Mouse (Mus musculus): ENCODE measurements around the gene Erbb3.
"Not testable (repeated sequence)": the region's sequence is repeated elsewhere in the genome, so short reads cannot be mapped to it uniquely, and the experiment has no call there.

Erbb3 gene

GRCm38 (mm10) chr10:128563544-128563943 is 25.9 kb downstream of the Erbb3 start:
- DNase-seq (ENCODE audit: extremely low read depth, low read depth, low spot score), result no peak

- DNase-seq (ENCODE audit: extremely low read depth, low read depth, low spot score), result no peak
These were observed 32.5 kb downstream of the Erbb3 start for GRCm38 (mm10) chr10:128556963-128557362.

- no peak for DNase-seq (ENCODE audit: extremely low read depth, low read depth, low spot score)
These were observed 33.2 kb downstream of the Erbb3 start for GRCm38 (mm10) chr10:128556286-128556685.

DNA sequence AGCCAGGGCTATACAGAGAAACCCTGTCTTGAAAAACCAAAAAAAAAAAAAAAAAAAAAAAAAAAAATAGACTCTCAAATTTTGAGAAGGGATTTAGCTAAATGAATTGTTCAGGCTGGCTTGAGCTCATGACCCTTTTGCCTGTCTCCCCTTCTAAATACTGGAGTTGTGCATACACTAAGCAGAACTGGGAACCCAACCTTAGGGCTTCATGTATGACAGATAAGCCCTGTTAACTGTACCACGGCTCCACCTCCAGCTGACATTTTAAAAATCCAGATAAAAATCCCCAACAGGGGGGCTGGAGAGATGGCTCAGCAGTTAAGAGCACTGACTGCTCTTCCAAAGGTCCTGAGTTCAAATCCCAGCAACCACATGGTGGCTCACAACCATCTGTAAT is 33.9 kb downstream of the Erbb3 start:
- DNase-seq (ENCODE audit: extremely low read depth, low read depth, low spot score), result not testable (repeated sequence)

DNA sequence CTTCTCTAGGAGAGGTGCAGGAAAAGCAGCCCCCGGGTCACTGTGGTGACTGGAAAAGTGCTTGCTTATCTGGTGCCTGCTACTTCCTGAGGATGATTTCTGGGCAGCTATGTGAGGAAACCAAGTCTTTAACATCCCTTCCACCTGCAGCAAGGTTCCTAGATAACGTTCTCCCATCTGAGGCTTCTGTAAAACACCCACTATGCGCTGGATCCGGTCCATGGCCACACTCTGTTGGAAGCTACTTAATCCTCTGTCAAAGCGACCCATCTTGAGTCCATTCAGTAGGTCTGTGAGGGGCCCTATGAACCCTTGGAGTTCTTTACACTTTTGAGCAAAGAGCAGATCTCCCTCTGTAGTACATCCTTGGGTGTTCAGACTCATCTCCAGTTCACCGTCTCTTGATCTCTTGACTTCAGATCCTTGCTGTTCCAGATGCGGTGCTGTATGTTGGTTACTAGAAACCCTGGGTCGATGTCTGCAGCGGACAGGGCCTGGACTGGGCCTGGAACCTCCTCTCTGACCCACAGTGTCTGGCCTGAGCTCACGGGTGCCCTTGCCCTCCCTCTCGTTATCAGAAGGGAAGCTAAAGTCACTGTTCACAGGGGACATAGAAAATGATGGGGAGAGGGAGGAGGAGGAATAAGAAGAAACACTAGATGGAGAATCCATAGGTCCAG is 39.2 kb downstream of the Erbb3 start:
- not testable (repeated sequence) for DNase-seq (ENCODE audit: extremely low read depth, low read depth, low spot score)

DNA sequence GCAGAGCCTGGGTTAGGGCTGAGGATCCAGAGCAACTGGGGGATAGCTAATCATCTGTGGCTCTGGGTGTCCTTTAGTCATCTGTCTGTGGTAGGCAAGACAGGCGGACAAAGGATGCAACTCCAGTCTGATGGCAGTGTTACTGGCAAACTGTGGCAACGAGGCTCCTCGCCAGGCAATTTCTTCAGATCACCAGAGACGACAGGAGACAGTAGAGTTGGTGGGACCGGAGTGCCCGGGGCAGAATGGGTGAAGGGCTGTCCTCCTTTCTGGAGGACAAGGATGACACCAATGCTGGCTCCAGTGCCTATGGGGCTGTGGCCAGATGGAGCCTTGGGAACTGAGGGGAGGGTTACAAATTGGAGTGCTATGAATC is 39.8 kb downstream of the Erbb3 start:
- DNase-seq (ENCODE audit: extremely low read depth, low read depth, low spot score), result not testable (repeated sequence)

GRCm38 (mm10) chr10:128548947-128549681 is 40.3 kb downstream of the Erbb3 start, which contains the start of gene Rpl41:
Gene Rpl41 (minus strand): TSS chr10:128549305.
- peak; percentile 91 for DNase-seq (ENCODE audit: extremely low read depth, low read depth, low spot score)

DNA sequence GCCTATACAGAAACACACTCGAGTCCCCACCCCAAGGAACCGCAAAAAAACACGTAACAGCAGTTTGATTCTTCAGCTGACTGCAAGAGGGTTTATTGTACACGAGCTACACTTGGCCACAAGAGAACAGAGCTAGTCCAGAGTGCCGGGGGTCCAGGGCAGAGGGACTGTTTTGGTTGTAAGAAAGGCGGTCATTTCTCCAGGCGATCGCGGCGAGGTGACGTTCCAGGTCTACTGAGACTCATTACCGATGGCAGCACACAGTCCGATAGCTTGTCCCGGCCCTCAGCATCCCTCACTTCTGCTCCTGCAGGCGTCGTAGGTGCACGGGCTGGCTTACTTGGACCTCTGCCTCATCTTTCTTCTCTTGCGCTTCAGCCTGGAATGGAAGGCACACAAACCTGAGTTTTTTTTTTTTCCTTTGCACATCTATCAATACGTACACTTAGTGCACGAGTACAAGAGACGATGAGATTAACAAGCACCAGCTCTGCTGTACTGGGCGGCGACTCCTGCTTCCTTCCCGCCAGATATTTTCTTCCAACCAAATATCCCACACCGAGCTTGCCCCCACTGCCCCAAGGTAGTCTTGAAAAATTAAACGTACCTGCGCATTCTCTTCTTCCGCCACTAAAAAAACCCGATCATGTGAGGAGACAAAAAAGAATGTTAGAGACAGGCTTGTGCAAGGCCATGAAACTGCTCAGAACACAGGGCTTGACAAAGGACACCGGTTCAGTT is 41.2 kb downstream of the Erbb3 start:
- not testable (repeated sequence) for DNase-seq (ENCODE audit: extremely low read depth, low read depth, low spot score)

GRCm38 (mm10) chr10:128547361-128548032 is 42.0 kb downstream of the Erbb3 start, which contains the start of gene Zc3h10:
Gene Zc3h10 (minus strand): TSS chr10:128547774.
- peak; percentile 95 for DNase-seq (ENCODE audit: extremely low read depth, low read depth, low spot score)

GRCm38 (mm10) chr10:128546787-128547186 is 42.7 kb downstream of the Erbb3 start:
- no peak for DNase-seq (ENCODE audit: extremely low read depth, low read depth, low spot score)

DNA sequence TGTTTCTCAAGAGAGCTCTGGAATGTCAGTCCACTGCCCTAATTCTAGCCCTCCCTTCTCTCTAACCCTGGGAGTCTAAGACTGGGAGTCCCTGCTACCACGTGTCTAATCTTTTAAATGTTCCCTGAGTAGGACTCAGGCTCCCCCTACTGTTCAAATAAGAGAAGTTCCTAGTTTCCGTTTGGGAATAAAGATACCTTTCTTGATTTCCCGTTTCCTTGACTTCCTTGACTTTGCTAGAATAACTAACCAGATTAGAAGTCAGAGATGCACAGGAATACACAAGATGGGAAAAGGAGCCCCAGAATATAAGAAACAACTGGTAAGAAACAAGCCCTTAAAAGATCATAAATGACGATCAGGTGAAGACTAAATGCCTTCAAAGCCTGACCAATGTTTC is 43.1 kb downstream of the Erbb3 start:
- no peak for DNase-seq (ENCODE audit: extremely low read depth, low read depth, low spot score)

- no peak for DNase-seq (ENCODE audit: extremely low read depth, low read depth, low spot score)
These were observed 43.9 kb downstream of the Erbb3 start for GRCm38 (mm10) chr10:128545570-128545898.

DNA sequence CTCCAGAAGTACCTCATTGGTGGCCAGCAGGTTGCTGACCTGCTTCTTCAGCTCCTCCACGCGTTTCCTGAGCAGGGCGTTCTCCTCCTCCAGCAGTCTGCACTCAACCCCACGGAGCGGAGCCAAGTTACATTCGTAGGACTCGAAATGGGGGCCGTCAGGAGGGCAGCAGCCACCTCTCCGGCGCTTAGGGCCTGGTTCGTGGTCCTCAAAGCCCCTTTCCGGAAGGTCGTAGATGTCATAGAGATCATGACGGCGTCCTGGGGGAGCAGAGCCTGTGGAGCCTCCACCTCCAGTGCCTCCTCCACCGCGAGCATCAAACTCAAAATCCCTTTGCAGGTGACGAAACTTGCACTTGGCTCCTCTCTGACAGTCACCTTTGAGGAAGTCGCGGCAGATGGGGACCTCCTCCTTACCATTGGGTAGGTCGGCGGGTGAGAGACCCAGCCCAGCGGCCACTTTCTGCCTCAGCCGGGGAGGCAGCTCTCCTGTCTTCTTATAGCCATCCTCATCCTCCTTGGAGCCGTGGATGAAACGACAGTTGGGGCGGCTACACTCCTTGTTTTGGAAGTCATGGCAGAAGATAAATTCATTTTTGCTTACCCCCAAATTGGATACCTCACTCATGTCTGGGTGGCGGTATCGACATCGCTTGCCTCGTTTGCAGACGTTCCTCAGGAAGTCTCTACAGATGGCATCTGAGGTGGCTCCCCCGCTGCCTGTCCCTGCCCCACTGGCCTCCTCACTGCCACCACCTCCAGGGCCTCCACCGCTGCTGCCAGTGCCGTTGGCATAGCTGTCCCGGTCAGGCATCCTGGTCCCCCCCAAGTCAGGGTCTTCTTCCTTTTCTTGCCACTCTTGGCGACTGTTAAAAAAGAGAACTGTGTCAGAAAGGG is 44.5 kb downstream of the Erbb3 start:
- no peak for DNase-seq (ENCODE audit: extremely low read depth, low read depth, low spot score)

GRCm38 (mm10) chr10:128544151-128544657 is 45.2 kb downstream of the Erbb3 start:
- DNase-seq (ENCODE audit: extremely low read depth, low read depth, low spot score), result no peak

- no peak for DNase-seq (ENCODE audit: extremely low read depth, low read depth, low spot score)
These were observed 46.4 kb downstream of the Erbb3 start for GRCm38 (mm10) chr10:128543100-128543499.

DNA sequence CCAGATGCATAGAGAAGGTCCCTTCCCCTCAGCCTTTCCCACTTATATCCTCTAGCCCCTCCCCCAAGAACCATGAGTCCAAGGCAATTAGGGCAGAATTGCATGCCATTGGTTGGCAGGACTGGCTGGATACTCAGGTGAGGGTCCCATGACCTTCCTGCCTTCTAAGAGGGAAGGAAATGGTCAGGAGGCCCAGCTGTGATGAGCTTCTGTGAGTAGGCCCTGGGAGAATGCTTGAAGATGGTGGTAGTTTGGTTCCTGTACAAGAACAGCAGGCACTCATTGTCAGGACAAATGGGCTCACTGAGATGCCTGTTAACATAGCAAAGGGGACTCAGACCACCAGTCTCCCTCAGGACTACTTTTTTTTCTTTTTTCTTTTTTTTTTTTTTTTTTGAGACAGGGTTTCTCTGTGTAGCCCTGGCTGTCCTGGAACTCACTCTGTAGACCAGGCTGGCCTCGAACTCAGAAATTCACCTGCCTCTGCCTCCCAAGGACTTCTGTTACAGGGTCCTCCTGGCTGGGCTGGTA is 51.0 kb downstream of the Erbb3 start:
- DNase-seq (ENCODE audit: extremely low read depth, low read depth, low spot score), result no peak

DNA sequence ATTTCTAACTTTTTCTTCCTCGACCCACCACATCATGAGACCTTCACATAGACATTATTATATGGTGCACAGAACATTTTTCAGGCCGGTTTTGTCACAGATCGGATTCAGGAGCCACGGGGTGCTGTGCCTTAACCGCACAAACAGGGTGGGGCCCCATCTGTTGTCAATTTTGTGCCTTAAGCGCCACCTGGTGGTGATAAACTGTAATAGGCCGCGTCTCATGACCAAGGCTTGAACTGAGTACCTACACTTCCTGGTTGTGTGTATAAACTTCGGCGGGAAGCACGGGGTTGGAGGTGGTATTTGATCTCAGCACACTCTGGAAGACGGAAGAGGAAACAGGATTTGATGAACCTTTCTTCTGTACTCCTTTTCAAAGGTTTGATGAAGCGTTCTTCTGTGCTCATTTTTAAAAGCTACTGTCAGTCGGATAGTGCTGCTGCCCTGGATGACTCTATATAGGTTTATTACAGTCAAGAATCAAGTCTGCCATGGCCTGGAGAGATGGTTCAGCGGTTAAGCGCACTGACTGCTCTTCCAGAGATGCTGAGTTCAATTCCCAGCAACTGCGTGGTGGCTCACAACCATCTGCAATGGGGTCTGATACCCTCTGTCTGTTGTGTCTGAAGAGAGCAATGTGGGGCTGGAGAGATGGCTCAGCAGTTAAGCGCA is 53.0 kb downstream of the Erbb3 start:
- DNase-seq (ENCODE audit: extremely low read depth, low read depth, low spot score), result no peak

DNA sequence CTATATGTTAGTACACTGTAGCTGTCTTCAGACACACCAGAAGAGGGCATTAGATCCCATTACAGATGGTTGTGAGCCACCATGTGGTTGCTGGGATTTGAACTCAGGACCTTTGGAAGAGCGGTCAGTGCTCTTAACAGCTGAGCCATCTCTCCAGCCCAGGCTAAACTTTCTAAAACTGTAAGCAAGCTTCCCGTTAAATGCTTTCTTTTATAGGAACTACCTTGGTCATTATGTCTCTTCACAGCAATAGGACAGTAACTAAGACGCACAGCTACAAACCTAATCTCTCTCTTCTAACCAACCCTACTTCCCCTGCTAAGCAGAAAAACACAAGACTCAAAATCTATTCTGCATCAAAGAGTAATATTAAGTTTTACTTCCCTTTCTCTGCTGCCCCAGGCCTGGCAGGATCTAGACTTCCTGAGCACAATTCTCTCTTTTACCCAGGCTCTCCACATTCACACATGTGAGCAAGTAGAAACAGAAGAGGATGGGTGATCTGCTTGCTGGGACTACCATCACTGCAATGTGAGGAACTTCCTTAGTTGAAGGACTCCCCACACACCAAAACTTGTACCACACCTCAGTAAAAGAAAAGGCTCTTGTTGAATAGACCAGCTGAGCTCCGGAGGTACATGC is 53.7 kb downstream of the Erbb3 start:
- no peak for DNase-seq (ENCODE audit: extremely low read depth, low read depth, low spot score)

DNA sequence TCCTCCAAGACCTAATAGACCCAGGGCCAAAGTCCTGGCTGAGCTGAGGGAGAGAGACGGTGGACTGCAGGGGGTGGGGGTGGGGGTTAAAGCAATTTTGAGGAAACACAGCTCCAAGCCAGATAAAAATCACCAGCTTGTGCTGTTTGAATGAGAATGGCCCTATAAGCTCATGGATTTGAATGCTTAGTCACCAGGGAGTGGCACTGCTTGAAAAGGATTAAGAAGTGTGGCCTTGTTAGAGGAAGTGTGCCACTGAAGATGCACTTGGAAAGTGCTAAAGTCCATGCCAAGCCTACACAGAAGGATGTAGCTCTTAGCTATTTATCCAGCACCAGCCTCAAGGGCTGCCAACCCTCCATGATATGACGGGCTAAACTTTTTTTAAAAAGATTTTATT is 54.2 kb downstream of the Erbb3 start:
- no peak for DNase-seq (ENCODE audit: extremely low read depth, low read depth, low spot score)

All from fat pad, adult 2 months (tissue).